Mouse (Mus musculus) CH12.LX (cell line): Measurements from ENCODE around the gene Atp13a2.

Source experiments
- CTCF ChIP-seq, 2 experiments: IDR thresholded peaks in 1 of 2; conservative IDR thresholded peaks in 1 of 2; 2 replicates each; pipeline ENCODE4 v1.5.1; 2011 to 2012; ENCODE audit warnings: low read depth in 2 of 2, low read length in 2 of 2, improper control_type of control experiment in 1 of 2, inconsistent platforms in 1 of 2, mild to moderate bottlenecking in 1 of 2, moderate library complexity in 1 of 2
- EP300 ChIP-seq: IDR thresholded peaks from 2 replicates; pipeline ENCODE4 v1.6.1; 2011; ENCODE audit warnings: low read length, improper control_type of control experiment
- IRF4 ChIP-seq: IDR thresholded peaks from 2 replicates; pipeline ENCODE4 v1.6.1; 2014; ENCODE audit warnings: low read depth, mild to moderate bottlenecking, inconsistent platforms, low read length, improper control_type of control experiment
- JUN ChIP-seq: IDR thresholded peaks from 2 replicates; pipeline ENCODE4 v1.6.1; 2011; ENCODE audit warnings: low read depth, mild to moderate bottlenecking, low read length, improper control_type of control experiment, moderate library complexity; ENCODE audit not compliant: insufficient read depth
- MAZ ChIP-seq: IDR thresholded peaks from 2 replicates; pipeline ENCODE4 v1.6.1; 2012; ENCODE audit warnings: low read depth, mild to moderate bottlenecking, inconsistent platforms, low read length, improper control_type of control experiment, moderate library complexity
- NELFE ChIP-seq: IDR thresholded peaks from 2 replicates; pipeline ENCODE4 v1.6.1; 2011; ENCODE audit warnings: low read depth, low read length, improper control_type of control experiment
- NRF1 ChIP-seq: IDR thresholded peaks from 2 replicates; pipeline ENCODE4 v1.6.1; 2014; ENCODE audit warnings: low read depth, mild to moderate bottlenecking, inconsistent platforms, low read length, improper control_type of control experiment, moderate library complexity
- POLR2A ChIP-seq: IDR thresholded peaks from 2 replicates; pipeline ENCODE4 v1.6.1; 2011; ENCODE audit warnings: low read depth, mild to moderate bottlenecking, improper control_type of control experiment, low read length
- POLR2AphosphoS2 ChIP-seq: IDR thresholded peaks from 2 replicates; pipeline ENCODE4 v1.6.1; 2011; ENCODE audit warnings: low read depth, low read length, improper control_type of control experiment
- TCF12 ChIP-seq: IDR thresholded peaks from 2 replicates; pipeline ENCODE4 v1.6.1; 2014; ENCODE audit warnings: low read depth, mild to moderate bottlenecking, inconsistent platforms, low read length, improper control_type of control experiment
- UBTF ChIP-seq: IDR thresholded peaks from 2 replicates; pipeline ENCODE4 v1.6.1; 2012; ENCODE audit warnings: low read depth, mild to moderate bottlenecking, inconsistent platforms, low read length, improper control_type of control experiment, moderate library complexity
- ZC3H11A ChIP-seq: IDR thresholded peaks from 2 replicates; pipeline ENCODE4 v1.6.1; 2012; ENCODE audit warnings: low read depth, mild to moderate bottlenecking, inconsistent platforms, low read length, improper control_type of control experiment

- TF ChIP-seq UBTF: no peak
- no peak for TF ChIP-seq POLR2A
- TF ChIP-seq EP300: no peak
- TF ChIP-seq TCF12: no peak
- no peak for TF ChIP-seq POLR2AphosphoS2
- no peak for TF ChIP-seq CTCF (conservative IDR thresholded peaks at IDR 0.05 in 1 of 2, IDR thresholded peaks at IDR 0.05 in 1 of 2; ENCODE audit: low read depth in 2 of 2, low read length in 2 of 2)
- TF ChIP-seq NELFE: no peak
- no peak for TF ChIP-seq MAZ
- no peak for TF ChIP-seq ZC3H11A
- TF ChIP-seq NRF1: no peak
- no peak for TF ChIP-seq IRF4
- no peak for TF ChIP-seq JUN
Observed at GRCm38 (mm10) chr4:140974408-140974807, 12.3 kb upstream of the Atp13a2 start.
